Mouse (Mus musculus): ENCODE measurements around the gene Ppfibp2.

Ppfibp2 gene

DNA sequence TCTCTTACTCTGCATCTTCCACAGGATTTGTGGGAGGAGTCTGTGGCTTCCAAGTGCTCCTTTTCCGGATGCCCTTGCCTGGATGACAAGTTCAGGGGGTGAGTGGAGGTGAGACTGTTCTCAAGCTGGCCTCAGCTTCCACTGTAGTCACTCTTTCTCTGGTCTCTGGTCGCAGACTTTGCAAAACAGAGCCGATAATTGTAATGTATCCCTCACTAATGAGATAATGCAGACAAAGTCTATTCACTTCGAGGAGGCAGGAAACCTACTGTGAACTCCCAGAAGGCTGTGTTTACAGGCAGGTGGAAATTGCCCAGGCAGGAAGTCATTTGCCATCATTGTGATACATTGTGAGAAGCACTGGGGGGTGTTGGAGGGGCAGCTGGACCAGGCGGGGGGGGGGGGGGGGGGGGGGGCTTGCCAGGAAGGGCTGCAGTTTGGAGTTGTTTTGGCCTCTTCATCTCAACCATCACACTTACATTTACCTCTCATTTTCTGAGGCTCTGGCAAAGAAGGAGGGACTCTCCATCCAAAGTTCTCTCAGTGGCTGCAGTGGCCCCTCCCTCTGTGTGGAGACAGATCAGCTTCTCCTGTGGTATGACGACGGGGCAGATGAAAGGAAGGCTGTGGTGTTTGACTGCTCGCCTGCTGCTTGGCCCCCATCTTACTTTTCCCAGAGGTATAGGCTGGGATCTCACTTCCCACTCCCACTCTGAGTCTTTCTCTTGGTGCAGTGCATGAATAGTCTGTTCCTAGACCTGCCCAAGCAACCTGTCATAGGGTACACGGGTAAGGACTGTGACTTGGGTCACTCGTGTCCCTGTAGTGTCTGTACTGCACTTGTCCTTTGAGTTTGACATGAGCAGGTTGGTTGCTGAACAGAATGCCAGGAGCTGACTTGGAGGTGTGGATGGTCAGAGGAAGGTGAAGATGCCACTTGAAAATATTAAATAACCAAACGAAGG, 23.3 kb downstream of the Ppfibp2 start:
- no peak for DNase-seq (ENCODE audit: low read depth)

GRCm38 (mm10) chr7:107619225-107619624, 24.2 kb downstream of the Ppfibp2 start:
- DNase-seq (ENCODE audit: low read depth) = peak; percentile 58

DNA sequence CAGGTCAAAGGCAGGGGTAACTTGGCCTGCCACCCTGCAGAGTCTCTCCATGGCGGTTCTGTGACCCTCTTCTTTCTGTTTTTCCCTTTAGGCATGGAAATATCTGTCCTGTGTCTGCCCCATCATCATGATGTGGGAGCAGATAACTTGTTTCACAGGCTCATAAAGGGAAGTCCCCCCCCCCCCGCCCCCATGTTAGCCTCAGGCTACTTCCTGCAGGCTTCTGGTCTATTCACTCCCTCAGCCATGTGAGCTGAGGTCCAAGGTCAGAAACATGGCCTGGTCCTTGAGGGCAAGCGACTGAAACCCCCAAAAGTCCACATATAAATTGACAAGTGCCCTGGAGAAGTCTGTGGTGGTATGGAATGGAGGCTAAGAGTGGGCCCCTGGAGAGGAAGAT, 25.1 kb downstream of the Ppfibp2 start:
- DNase-seq (ENCODE audit: low read depth) = no peak

GRCm38 (mm10) chr7:107624432-107624831, 29.4 kb downstream of the Ppfibp2 start:
- DNase-seq (ENCODE audit: low read depth) = no peak

DNA sequence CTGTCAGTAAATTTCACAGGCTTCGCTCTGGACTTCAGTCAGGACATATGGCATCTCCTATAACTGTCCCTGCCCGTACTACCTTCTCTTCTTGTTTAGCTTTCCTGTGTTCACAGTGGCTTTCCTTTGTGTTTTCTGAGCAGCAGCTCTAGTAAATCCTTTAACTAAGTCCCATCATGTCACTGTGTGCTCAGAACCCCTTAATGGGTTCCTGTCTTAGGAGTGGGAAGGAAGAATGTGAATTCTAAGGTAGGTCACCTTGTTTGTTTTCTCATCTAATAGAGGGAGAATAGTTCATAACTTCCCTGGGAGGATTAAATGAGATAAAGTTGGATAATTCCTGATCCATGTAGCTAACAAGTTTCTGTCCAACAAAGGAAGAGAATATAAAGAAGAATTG, 30.1 kb downstream of the Ppfibp2 start, which contains the start of gene 5330417H12Rik:
Gene 5330417H12Rik (minus strand): TSS at position 101 of the 400 bp plus-strand sequence.
- DNase-seq (ENCODE audit: low read depth) = no peak

DNA sequence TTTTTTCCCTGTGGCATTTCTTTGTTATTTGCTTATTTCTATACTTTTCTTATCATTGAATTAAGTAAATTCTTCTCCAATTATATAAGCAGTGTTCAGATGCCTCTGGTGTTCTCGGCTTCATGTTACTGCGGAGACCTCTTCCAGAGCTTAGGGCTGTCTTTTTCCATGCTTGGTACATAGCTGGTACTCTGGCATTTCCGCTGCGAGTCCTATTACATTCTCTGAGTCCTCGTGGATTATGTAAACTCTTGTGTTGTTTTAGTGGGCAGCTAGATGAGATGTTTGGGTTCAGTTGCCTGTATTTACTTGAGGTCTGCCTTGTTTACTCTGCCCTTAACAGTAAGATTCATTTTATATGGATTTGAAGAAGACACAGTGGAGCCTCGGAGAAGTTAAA, 30.8 kb downstream of the Ppfibp2 start:
- DNase-seq (ENCODE audit: low read depth) = no peak

GRCm38 (mm10) chr7:107628383-107628782, 33.4 kb downstream of the Ppfibp2 start:
- DNase-seq (ENCODE audit: low read depth) = no peak

GRCm38 (mm10) chr7:107633201-107633600, 38.2 kb downstream of the Ppfibp2 start:
- no peak for DNase-seq (ENCODE audit: low read depth)

- DNase-seq (ENCODE audit: low read depth) = no peak
Observed at GRCm38 (mm10) chr7:107637398-107637797, 42.4 kb downstream of the Ppfibp2 start.

GRCm38 (mm10) chr7:107638026-107638425, 43.0 kb downstream of the Ppfibp2 start:
- DNase-seq (ENCODE audit: low read depth) = no peak

DNA sequence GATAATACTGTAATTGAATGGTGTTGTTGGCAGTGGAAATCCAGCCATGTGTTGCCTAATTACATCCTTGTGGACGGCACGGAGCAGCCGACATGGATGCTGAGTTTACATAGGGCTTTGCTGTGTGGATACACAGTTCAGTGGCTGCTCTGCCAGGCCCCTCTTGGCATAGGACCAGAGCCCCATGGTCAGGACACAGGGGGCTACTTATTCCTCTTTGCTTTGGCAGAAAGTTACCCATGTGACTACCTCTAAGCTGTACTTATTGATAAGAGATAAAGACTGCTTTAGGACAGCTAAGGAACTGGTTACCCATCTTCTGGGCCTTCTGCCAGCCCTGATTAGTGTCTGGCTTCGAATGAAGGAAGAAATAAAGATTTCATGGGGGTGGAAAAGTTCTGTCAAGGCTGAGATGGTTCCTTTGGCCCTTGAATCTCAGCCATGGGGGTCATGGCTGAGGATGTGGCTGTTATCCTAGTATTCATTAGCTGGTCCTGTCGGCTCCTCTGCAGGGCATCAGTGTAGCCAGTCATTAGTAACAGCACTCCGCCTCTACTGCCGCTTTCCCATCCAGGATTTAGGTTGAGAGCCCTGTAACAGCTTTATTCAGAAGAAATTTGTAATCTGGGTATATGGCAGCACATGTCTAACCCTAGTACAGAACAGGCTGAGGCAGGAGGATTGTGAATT, 47.7 kb downstream of the Ppfibp2 start:
- no peak for DNase-seq (ENCODE audit: low read depth)

DNA sequence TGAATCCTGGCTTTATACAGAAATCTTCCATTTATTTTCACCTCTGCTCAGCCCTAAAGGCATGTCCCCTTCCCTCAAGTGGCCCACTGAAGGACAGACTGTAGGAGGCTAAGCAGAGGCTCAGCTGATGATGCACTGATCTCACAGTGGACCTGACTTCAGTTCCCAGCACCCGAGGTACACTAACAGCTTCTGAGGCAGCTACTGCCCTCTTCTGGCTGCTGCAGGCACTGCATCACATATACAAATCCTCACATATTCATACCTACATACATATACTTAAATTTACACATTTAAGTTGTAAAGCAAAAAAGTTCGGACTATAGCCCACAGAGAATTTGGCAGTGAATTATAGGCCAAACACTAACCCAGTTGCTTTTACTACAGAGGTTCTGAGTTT, 50.0 kb downstream of the Ppfibp2 start:
- no peak for DNase-seq (ENCODE audit: low read depth)

GRCm38 (mm10) chr7:107648937-107649688, 54.1 kb downstream of the Ppfibp2 start:
- DNase-seq (ENCODE audit: low read depth) = no peak

DNA sequence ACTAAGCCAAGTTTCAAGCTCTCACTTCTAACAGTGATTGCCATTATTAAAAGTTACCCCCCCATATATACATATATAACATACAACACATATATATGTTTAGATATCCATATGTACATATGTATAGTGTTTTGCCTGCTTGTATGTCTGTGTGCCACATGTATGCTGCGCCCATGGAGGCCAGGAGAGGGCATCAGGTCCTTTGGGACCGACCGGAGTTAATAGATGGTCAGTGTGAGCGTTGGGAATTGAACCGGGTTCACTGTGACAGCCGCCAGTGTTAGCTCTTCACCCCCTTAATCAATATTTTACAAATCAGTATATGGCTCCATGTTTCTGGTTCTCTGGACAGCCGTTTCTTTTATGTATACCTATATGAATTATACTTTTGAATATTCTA, 55.0 kb downstream of the Ppfibp2 start:
- no peak for DNase-seq (ENCODE audit: low read depth)

GRCm38 (mm10) chr7:107651821-107652220, 56.8 kb downstream of the Ppfibp2 start:
- no peak for DNase-seq (ENCODE audit: low read depth)

DNA sequence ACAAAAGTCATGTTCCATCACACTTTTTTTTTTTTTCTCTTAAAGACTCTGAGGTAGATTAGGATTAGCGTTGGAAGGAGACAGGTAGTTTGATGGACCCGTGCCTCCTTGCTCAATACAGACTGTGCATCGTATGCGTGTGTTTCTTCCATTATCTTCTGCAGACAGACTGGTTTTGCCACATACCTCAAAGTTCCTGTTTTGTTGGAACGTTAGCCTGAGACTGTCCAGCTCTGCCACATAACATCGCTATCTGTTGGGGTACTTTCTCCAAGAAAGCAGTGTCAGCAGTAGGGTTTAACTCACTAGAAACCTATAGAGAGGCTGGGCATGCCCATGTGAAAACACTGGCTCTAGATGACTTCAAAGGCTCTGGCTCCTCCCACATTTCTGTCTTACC, 61.4 kb downstream of the Ppfibp2 start:
- no peak for DNase-seq (ENCODE audit: low read depth)

DNA sequence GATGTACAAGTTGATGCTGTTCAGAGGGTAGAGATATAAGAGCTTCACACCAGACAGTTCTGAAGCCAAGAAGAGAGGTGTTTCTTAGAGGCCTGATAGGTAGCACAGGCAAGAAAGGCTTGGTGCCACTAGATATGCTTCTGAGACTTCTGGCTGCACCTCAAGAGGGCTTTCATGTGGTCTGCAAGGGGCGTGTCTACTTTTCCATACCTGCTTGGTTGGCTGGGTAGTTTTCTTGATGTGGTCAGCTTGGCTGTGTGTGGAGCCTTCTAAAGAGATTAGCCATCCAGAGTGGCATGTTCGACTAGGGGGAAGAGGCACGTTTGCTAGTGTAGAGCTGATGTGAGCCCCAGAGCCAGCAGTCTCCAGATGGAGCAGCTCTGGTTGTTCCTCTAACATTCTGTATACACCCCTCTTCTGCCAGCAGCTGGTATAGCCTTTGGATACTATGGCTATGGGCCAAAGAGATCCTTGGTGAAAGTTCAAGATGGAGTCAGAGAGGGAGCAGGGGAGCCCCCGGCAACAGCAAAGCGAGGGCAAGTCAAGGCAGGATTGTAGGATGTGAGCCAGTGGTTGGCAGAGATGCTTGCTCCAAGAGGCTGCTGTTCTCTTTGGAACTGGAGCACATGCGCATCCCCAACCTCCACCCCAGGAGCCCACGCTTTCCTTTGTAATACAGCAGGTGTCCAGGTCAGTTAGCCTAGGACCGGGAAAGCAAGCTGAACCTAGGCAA, 64.3 kb downstream of the Ppfibp2 start:
- no peak for DNase-seq (ENCODE audit: low read depth)

DNA sequence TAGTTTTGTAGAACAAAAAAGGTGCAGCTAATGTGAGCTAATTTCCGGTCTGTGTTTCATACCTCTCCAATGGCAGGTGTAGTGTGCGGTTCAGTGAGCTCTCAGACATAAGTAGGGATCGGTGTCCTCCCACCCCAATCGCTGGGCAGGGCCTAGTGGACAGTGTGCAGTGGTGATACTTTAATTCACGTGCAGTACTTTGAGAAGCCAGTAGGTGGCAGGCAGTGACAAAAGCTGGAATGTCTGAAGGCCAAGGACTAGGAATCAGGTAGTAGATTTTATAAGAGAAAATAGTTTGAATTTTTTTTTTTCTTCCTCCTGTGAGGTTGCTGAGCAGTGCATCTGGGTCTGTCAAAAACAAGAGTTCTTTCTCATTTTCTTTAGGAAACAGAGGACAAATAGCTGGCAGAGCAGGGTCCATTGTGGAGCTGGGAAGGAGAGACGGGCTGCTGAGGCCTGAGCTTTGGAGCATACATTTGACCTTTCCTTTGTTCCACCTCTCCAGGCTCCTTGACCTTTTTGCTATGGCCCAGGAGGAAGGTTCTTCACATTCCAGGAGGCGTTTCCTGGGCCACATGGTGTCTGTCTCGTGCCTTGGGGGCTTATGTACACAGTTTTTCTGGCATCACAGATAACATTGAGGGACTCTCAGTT, 66.3 kb downstream of the Ppfibp2 start:
- DNase-seq (ENCODE audit: low read depth) = peak; percentile 67

- no peak for DNase-seq (ENCODE audit: low read depth)
Observed at GRCm38 (mm10) chr7:107661843-107662281, 66.9 kb downstream of the Ppfibp2 start.

- no peak for DNase-seq (ENCODE audit: low read depth)
Observed at GRCm38 (mm10) chr7:107663621-107664020, 68.6 kb downstream of the Ppfibp2 start.
